Mouse (Mus musculus) MEL (cell line): ENCODE data around the gene Cavin3. TPM values are rescaled to one million over a fixed set of nuclear protein-coding genes. Genes with fewer than 3 reads are reported as not detected.

Experiments used
- DNase-seq: peaks from one replicate; pipeline ENCODE4 v3.0.0; 2011; ENCODE audit warnings: low read depth, low spot score
- H3K27ac ChIP-seq: 2 replicates; pipeline ENCODE4 v1.5.1; 2012; ENCODE audit warnings: low read depth, mild to moderate bottlenecking, control low read depth, low read length, moderate library complexity; ENCODE audit not compliant: control insufficient read depth
- H3K27me3 ChIP-seq, 2 experiments: fragments of 150-350 bp in 1 of 2; sonication (generic) in 1 of 2; 2 replicates each; pipeline ENCODE4 v1.6.1; 2012; ENCODE audit warnings: low read length in 2 of 2, mild to moderate bottlenecking in 2 of 2, improper control_type of control experiment in 1 of 2, moderate library complexity in 1 of 2; ENCODE audit not compliant: insufficient read depth in 2 of 2, control insufficient read depth in 1 of 2
- H3K36me3 ChIP-seq, 2 experiments: 2 replicates each; pipeline ENCODE4 v1.6.1; 2012 to 2014; ENCODE audit warnings: low read length in 2 of 2, improper control_type of control experiment in 1 of 2, inconsistent platforms in 1 of 2, mild to moderate bottlenecking in 1 of 2; ENCODE audit not compliant: insufficient read depth in 2 of 2, control insufficient read depth in 1 of 2
- H3K4me1 ChIP-seq, 2 experiments: fragments of 150-350 bp in 1 of 2; sonication (generic) in 1 of 2; 2 replicates each; pipeline ENCODE4 v1.6.1; 2012; ENCODE audit warnings: low read length in 2 of 2, improper control_type of control experiment in 1 of 2, mild to moderate bottlenecking in 1 of 2; ENCODE audit not compliant: insufficient read depth in 2 of 2, control insufficient read depth in 1 of 2
- H3K4me3 ChIP-seq, 2 experiments: fragments of 150-350 bp in 1 of 2; sonication (generic) in 1 of 2; 2 replicates each; pipeline ENCODE4 v1.5.1; 2012; ENCODE audit warnings: low read depth in 2 of 2, low read length in 2 of 2, mild to moderate bottlenecking in 2 of 2, moderate library complexity in 2 of 2, control low read depth in 1 of 2, improper control_type of control experiment in 1 of 2; ENCODE audit not compliant: control insufficient read depth in 1 of 2, insufficient read depth in 1 of 2
- H3K79me2 ChIP-seq: 2 replicates; pipeline ENCODE4 v1.6.1; 2012; ENCODE audit warnings: mild to moderate bottlenecking, low read length, moderate library complexity; ENCODE audit not compliant: control insufficient read depth, poor library complexity, insufficient read depth
- H3K9ac ChIP-seq: 2 replicates; pipeline ENCODE4 v1.6.1; 2012; ENCODE audit warnings: low read depth, mild to moderate bottlenecking, control low read depth, low read length, moderate library complexity; ENCODE audit not compliant: control insufficient read depth, poor library complexity, severe bottlenecking
- H3K9me3 ChIP-seq: fragments of 150-350 bp; sonication (generic); replicated peaks from 2 replicates; pipeline ENCODE4 v1.6.1; 2012; ENCODE audit warnings: mild to moderate bottlenecking, low read length, improper control_type of control experiment, moderate library complexity; ENCODE audit not compliant: insufficient read depth
- BHLHE40 ChIP-seq: IDR thresholded peaks from 2 replicates; pipeline ENCODE4 v1.6.1; 2012; ENCODE audit warnings: low read depth, mild to moderate bottlenecking, inconsistent platforms, low read length, improper control_type of control experiment, borderline replicate concordance
- CHD1 ChIP-seq: IDR thresholded peaks from 2 replicates; pipeline ENCODE4 v1.6.1; 2012; ENCODE audit warnings: low read depth, mild to moderate bottlenecking, inconsistent platforms, low read length, improper control_type of control experiment
- CTCF ChIP-seq, 3 experiments: IDR thresholded peaks in 2 of 3; conservative IDR thresholded peaks in 1 of 3; 2 replicates each; pipeline ENCODE4 v1.5.1; 2011 to 2012; ENCODE audit warnings: low read length in 3 of 3, low read depth in 2 of 3, mild to moderate bottlenecking in 2 of 3, improper control_type of control experiment in 1 of 3, inconsistent platforms in 1 of 3, mixed read lengths in 1 of 3, moderate library complexity in 1 of 3; ENCODE audit not compliant: control insufficient read depth in 1 of 3, insufficient read depth in 1 of 3, poor library complexity in 1 of 3, severe bottlenecking in 1 of 3
- E2F4 ChIP-seq: IDR thresholded peaks from 2 replicates; pipeline ENCODE4 v1.6.1; 2011; ENCODE audit warnings: low read depth, low read length, improper control_type of control experiment, borderline replicate concordance
- GATA1 ChIP-seq: IDR thresholded peaks from 2 replicates; pipeline ENCODE4 v1.6.1; 2011; ENCODE audit warnings: low read depth, low read length, improper control_type of control experiment
- JUND ChIP-seq: IDR thresholded peaks from 2 replicates; pipeline ENCODE4 v1.6.1; 2011; ENCODE audit warnings: low read depth, mild to moderate bottlenecking, improper control_type of control experiment, low read length
- MAX ChIP-seq: IDR thresholded peaks from 2 replicates; pipeline ENCODE4 v1.6.1; 2011; ENCODE audit warnings: low read length, improper control_type of control experiment
- MAZ ChIP-seq: IDR thresholded peaks from 2 replicates; pipeline ENCODE4 v1.6.1; 2012; ENCODE audit warnings: low read depth, mild to moderate bottlenecking, inconsistent platforms, low read length, improper control_type of control experiment
- MXI1 ChIP-seq: IDR thresholded peaks from 2 replicates; pipeline ENCODE4 v1.6.1; 2011; ENCODE audit warnings: mild to moderate bottlenecking, low read depth, low read length, improper control_type of control experiment
- MYB ChIP-seq: IDR thresholded peaks from 2 replicates; pipeline ENCODE4 v1.6.1; 2011; ENCODE audit warnings: mild to moderate bottlenecking, low read depth, low read length, improper control_type of control experiment
- NELFE ChIP-seq: IDR thresholded peaks from 2 replicates; pipeline ENCODE4 v1.6.1; 2011; ENCODE audit warnings: low read depth, low read length, improper control_type of control experiment
- NRF1 ChIP-seq: IDR thresholded peaks from 2 replicates; pipeline ENCODE4 v1.6.1; 2014; ENCODE audit warnings: low read depth, mild to moderate bottlenecking, inconsistent platforms, low read length, improper control_type of control experiment, moderate library complexity; ENCODE audit not compliant: poor library complexity, insufficient read depth, severe bottlenecking
- POLR2A ChIP-seq, 2 experiments: IDR thresholded peaks; 2 replicates each; pipeline ENCODE4 v1.6.1; 2011 to 2012; ENCODE audit warnings: low read length in 2 of 2, mild to moderate bottlenecking in 2 of 2, control low read depth in 1 of 2, improper control_type of control experiment in 1 of 2, low read depth in 1 of 2, moderate library complexity in 1 of 2; ENCODE audit not compliant: control insufficient read depth in 1 of 2, insufficient read depth in 1 of 2, poor library complexity in 1 of 2
- RAD21 ChIP-seq: IDR thresholded peaks from 2 replicates; pipeline ENCODE4 v1.6.1; 2011; ENCODE audit warnings: mild to moderate bottlenecking, low read depth, low read length, improper control_type of control experiment
- RCOR1 ChIP-seq: IDR thresholded peaks from 2 replicates; pipeline ENCODE4 v1.6.1; 2012; ENCODE audit warnings: low read depth, mild to moderate bottlenecking, inconsistent platforms, low read length, improper control_type of control experiment
- SIN3A ChIP-seq: IDR thresholded peaks from 2 replicates; pipeline ENCODE4 v1.6.1; 2012; ENCODE audit warnings: low read length, improper control_type of control experiment, inconsistent platforms
- SMC3 ChIP-seq: IDR thresholded peaks from 2 replicates; pipeline ENCODE4 v1.6.1; 2011; ENCODE audit warnings: low read depth, low read length, improper control_type of control experiment
- polyA plus RNA-seq, 2 experiments: library from polyadenylated mRNA; stranded (reverse) in 1 of 2; unstranded in 1 of 2; fragments of >175 nt in 1 of 2; fragments of >200 nt in 1 of 2; gene quantifications; 2 replicates each; pipeline versions ENCODE4 v1.2.1 to v1.2.4; 2012; ENCODE audit warnings: low replicate concordance in 2 of 2, low read depth in 1 of 2; ENCODE audit not compliant: insufficient read length in 2 of 2, insufficient read depth in 1 of 2, missing spikeins in 1 of 2
- total RNA-seq: library from RNA; depleted of rRNA; stranded (reverse); fragments of 300-350 nt; gene quantifications from 2 replicates; pipeline ENCODE4 v1.2.3, GENCODE M21; 2012

Cavin3 gene
- total and polyA plus RNA-seq, 3 experiments: not detected

DNA sequence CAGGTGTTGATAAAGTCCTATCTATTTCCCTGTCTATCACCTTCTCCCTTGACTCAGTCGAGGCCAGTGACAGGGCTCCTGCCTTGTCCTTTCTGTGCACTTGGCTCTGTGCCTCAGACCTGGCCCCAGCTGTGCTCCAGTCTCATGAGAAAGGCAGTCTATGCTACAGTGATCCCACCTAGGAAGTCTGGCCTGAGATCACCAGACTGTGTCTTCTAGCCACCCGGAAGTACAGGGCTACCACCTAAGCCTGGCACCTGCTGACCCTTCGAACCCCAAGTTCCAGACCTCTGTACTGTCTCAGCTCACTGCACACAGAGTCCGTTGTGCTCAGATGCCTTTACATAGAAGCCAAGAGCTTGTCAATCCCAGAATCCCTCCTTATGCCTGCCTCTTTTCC, 46.0 kb upstream of the Cavin3 start:
- DNase-seq: no peak
- Histone ChIP-seq H3K27ac (no peak overlapping the region), H3K9ac (no peak overlapping the region), H3K27me3 (no peaks in the 10 kb centered on the region), H3K79me2 (no peaks in the 10 kb centered on the region), H3K9me3 (no peaks in the 10 kb centered on the region), H3K36me3 (no peaks in the 10 kb centered on the region), H3K4me3 (no peak overlapping the region), H3K4me1 (no peaks in the 10 kb centered on the region)
- TF ChIP-seq MXI1: no peak
- no peak for TF ChIP-seq E2F4
- no peak for TF ChIP-seq RCOR1
- no peak for TF ChIP-seq NRF1
- no peak for TF ChIP-seq BHLHE40
- no peak for TF ChIP-seq SIN3A
- TF ChIP-seq MAZ: no peak
- TF ChIP-seq GATA1: no peak
- no peak for TF ChIP-seq POLR2A (IDR thresholded peaks at IDR 0.05; ENCODE audit: control insufficient read depth in 1 of 2, insufficient read depth in 1 of 2, low read depth in 1 of 2, low read length in 2 of 2, poor library complexity in 1 of 2)
- no peak for TF ChIP-seq MAX
- no peak for TF ChIP-seq SMC3
- TF ChIP-seq CHD1: no peak
- no peak for TF ChIP-seq JUND
- no peak for TF ChIP-seq MYB
- TF ChIP-seq NELFE: no peak
- no peak for TF ChIP-seq CTCF (IDR thresholded peaks at IDR 0.05 in 2 of 3, conservative IDR thresholded peaks at IDR 0.05 in 1 of 3; ENCODE audit: control insufficient read depth in 1 of 3, insufficient read depth in 1 of 3, low read depth in 2 of 3, low read length in 3 of 3, poor library complexity in 1 of 3, severe bottlenecking in 1 of 3)

DNA sequence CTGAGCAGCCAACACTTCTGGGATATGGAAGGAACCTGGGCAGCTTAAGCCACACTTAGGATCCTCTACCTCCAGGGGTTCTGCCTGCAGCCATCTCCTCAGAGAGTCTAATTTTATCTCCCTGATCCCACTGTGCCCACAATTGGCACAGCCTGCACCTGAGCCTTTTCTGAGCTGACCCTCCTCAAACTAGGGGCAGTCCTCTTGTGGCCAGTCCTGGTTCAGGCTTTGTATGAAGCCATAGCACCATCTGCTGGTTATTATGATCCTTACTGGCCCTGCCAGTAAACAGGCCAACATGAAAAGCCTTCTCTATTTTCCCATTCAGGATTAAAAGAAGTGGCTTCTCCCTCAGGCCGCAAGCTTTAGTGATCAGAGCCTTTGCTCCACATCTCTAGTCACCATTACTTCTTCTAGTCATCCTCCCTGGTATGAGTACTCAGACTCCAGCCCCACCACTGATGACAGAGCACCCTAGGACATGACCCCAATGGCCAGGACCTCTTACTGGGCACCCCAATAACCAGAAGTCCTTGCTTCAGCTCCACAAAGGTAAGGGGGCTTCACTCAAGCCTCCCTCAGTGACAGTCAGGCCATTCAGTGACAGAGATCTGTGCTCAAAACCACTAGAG, 45.3 kb upstream of the Cavin3 start:
- Histone ChIP-seq H3K36me3 (no peaks in the 10 kb centered on the region), H3K9me3 (no peaks in the 10 kb centered on the region), H3K79me2 (no peaks in the 10 kb centered on the region), H3K27ac (no peak overlapping the region), H3K4me3 (no peak overlapping the region), H3K4me1 (no peaks in the 10 kb centered on the region), H3K27me3 (no peaks in the 10 kb centered on the region), H3K9ac (no peak overlapping the region)
- no peak for TF ChIP-seq MAZ
- peak; percentile 55 for TF ChIP-seq RAD21
- peak; percentile 43 for TF ChIP-seq SMC3
- peak; percentile 34 to 59 (median 35) for TF ChIP-seq CTCF (IDR thresholded peaks at IDR 0.05 in 2 of 3, conservative IDR thresholded peaks at IDR 0.05 in 1 of 3; ENCODE audit: control insufficient read depth in 1 of 3, insufficient read depth in 1 of 3, low read depth in 2 of 3, low read length in 3 of 3, poor library complexity in 1 of 3, severe bottlenecking in 1 of 3)
- DNase-seq: peak; percentile 24
